Mouse (Mus musculus): ENCODE data around the gene Borcs7. TPM values are rescaled to one million over a fixed set of nuclear protein-coding genes. Genes with fewer than 3 reads are reported as not detected.
A peak's percentile ranks its signal among the peaks of the same experiment; 100 is the strongest.

Gene Borcs7
- polyA plus RNA-seq, 1 experiment = 4.0 TPM

- H3K79me2 ChIP-seq (ENCODE audit: control insufficient read depth, insufficient read depth) = no peaks in the 10 kb centered on the region
- H3K27me3 ChIP-seq (ENCODE audit: control insufficient read depth, insufficient read depth, insufficient read length) = no peaks in the 10 kb centered on the region
- H3K4me3 ChIP-seq (ENCODE audit: insufficient read depth, poor library complexity, severe bottlenecking) = no peak overlapping the region
- H3ac ChIP-seq (ENCODE audit: control insufficient read depth, insufficient read length, low read depth) = no peak overlapping the region
- H3K79me3 ChIP-seq (ENCODE audit: low read depth) = no peaks in the 10 kb centered on the region
- no peak for TF ChIP-seq CEBPB (IDR thresholded peaks at IDR 0.05; ENCODE audit: low read depth)
- TF ChIP-seq MAX (IDR thresholded peaks at IDR 0.05) = no peak
- TF ChIP-seq FOSL1 (IDR thresholded peaks at IDR 0.05; ENCODE audit: insufficient read depth, low read length, poor library complexity, severe bottlenecking) = peak; percentile 42
- no peaks in the 10 kb centered on the region for H3K36me3 ChIP-seq (ENCODE audit: control insufficient read depth, insufficient read depth)
Measured at GRCm38 (mm10) chr19:46718150-46718549, 28.4 kb downstream of the Borcs7 start.

GRCm38 (mm10) chr19:46724411-46724810 is 34.7 kb downstream of the Borcs7 start:
- Histone ChIP-seq H3K79me3 (ENCODE audit: low read depth) (no peaks in the 10 kb centered on the region), H3K27me3 (ENCODE audit: control insufficient read depth, insufficient read depth, insufficient read length) (no peaks in the 10 kb centered on the region), H3K36me3 (ENCODE audit: control insufficient read depth, insufficient read depth) (no peaks in the 10 kb centered on the region), H3ac (ENCODE audit: control insufficient read depth, insufficient read length, low read depth) (no peak overlapping the region), H3K4me3 (ENCODE audit: insufficient read depth, poor library complexity, severe bottlenecking) (no peak overlapping the region), H3K79me2 (ENCODE audit: control insufficient read depth, insufficient read depth) (no peaks in the 10 kb centered on the region)
- TF ChIP-seq USF1 (IDR thresholded peaks at IDR 0.05; ENCODE audit: low read depth) (no peak), FOSL1 (IDR thresholded peaks at IDR 0.05; ENCODE audit: insufficient read depth, low read length, poor library complexity, severe bottlenecking) (no peak), MYOG (IDR thresholded peaks at IDR 0.05; ENCODE audit: control insufficient read depth, extremely low read depth, insufficient read length) (no peak), CTCF (IDR thresholded peaks at IDR 0.05; ENCODE audit: control insufficient read depth, insufficient read depth, insufficient read length) (no peak), MAX (IDR thresholded peaks at IDR 0.05) (no peak), MYOD1 (IDR thresholded peaks at IDR 0.05; ENCODE audit: control insufficient read depth, insufficient read length, low read depth) (no peak), CEBPB (IDR thresholded peaks at IDR 0.05; ENCODE audit: low read depth) (no peak)

GRCm38 (mm10) chr19:46726142-46726541 is 36.4 kb downstream of the Borcs7 start:
- TF ChIP-seq USF1 (IDR thresholded peaks at IDR 0.05; ENCODE audit: low read depth) (no peak), MAX (IDR thresholded peaks at IDR 0.05) (no peak), MYOG (IDR thresholded peaks at IDR 0.05; ENCODE audit: control insufficient read depth, extremely low read depth, insufficient read length) (no peak), CTCF (IDR thresholded peaks at IDR 0.05; ENCODE audit: control insufficient read depth, insufficient read depth, insufficient read length) (no peak), FOSL1 (IDR thresholded peaks at IDR 0.05; ENCODE audit: insufficient read depth, low read length, poor library complexity, severe bottlenecking) (no peak), CEBPB (IDR thresholded peaks at IDR 0.05; ENCODE audit: low read depth) (no peak), MYOD1 (IDR thresholded peaks at IDR 0.05; ENCODE audit: control insufficient read depth, insufficient read length, low read depth) (no peak)
- Histone ChIP-seq H3K4me3 (ENCODE audit: insufficient read depth, poor library complexity, severe bottlenecking) (no peak overlapping the region), H3K79me2 (ENCODE audit: control insufficient read depth, insufficient read depth) (no peaks in the 10 kb centered on the region), H3K36me3 (ENCODE audit: control insufficient read depth, insufficient read depth) (no peaks in the 10 kb centered on the region), H3K79me3 (ENCODE audit: low read depth) (no peaks in the 10 kb centered on the region), H3K27me3 (ENCODE audit: control insufficient read depth, insufficient read depth, insufficient read length) (no peaks in the 10 kb centered on the region), H3ac (ENCODE audit: control insufficient read depth, insufficient read length, low read depth) (no peak overlapping the region)

GRCm38 (mm10) chr19:46727140-46727736 is 37.5 kb downstream of the Borcs7 start:
- H3K79me3 ChIP-seq (ENCODE audit: low read depth) = no peaks in the 10 kb centered on the region
- no peak for TF ChIP-seq USF1 (IDR thresholded peaks at IDR 0.05; ENCODE audit: low read depth)
- TF ChIP-seq FOSL1 (IDR thresholded peaks at IDR 0.05; ENCODE audit: insufficient read depth, low read length, poor library complexity, severe bottlenecking) = no peak
- TF ChIP-seq MYOG (IDR thresholded peaks at IDR 0.05; ENCODE audit: control insufficient read depth, extremely low read depth, insufficient read length) = no peak
- TF ChIP-seq CTCF (IDR thresholded peaks at IDR 0.05; ENCODE audit: control insufficient read depth, insufficient read depth, insufficient read length) = no peak
- no peak for TF ChIP-seq MYOD1 (IDR thresholded peaks at IDR 0.05; ENCODE audit: control insufficient read depth, insufficient read length, low read depth)
- no peak for TF ChIP-seq CEBPB (IDR thresholded peaks at IDR 0.05; ENCODE audit: low read depth)
- no peak for TF ChIP-seq MAX (IDR thresholded peaks at IDR 0.05)
- no peaks in the 10 kb centered on the region for H3K79me2 ChIP-seq (ENCODE audit: control insufficient read depth, insufficient read depth)
- no peaks in the 10 kb centered on the region for H3K27me3 ChIP-seq (ENCODE audit: control insufficient read depth, insufficient read depth, insufficient read length)
- H3ac ChIP-seq (ENCODE audit: control insufficient read depth, insufficient read length, low read depth) = no peak overlapping the region
- no peak overlapping the region for H3K4me3 ChIP-seq (ENCODE audit: insufficient read depth, poor library complexity, severe bottlenecking)
- H3K36me3 ChIP-seq (ENCODE audit: control insufficient read depth, insufficient read depth) = no peaks in the 10 kb centered on the region

- H3K79me2 ChIP-seq (ENCODE audit: control insufficient read depth, insufficient read depth) = no peaks in the 10 kb centered on the region
- no peaks in the 10 kb centered on the region for H3K36me3 ChIP-seq (ENCODE audit: control insufficient read depth, insufficient read depth)
- no peak overlapping the region for H3ac ChIP-seq (ENCODE audit: control insufficient read depth, insufficient read length, low read depth)
- no peaks in the 10 kb centered on the region for H3K79me3 ChIP-seq (ENCODE audit: low read depth)
- H3K27me3 ChIP-seq (ENCODE audit: control insufficient read depth, insufficient read depth, insufficient read length) = no peaks in the 10 kb centered on the region
- TF ChIP-seq MYOG (IDR thresholded peaks at IDR 0.05; ENCODE audit: control insufficient read depth, extremely low read depth, insufficient read length) = no peak
- TF ChIP-seq FOSL1 (IDR thresholded peaks at IDR 0.05; ENCODE audit: insufficient read depth, low read length, poor library complexity, severe bottlenecking) = no peak
- TF ChIP-seq MAX (IDR thresholded peaks at IDR 0.05) = no peak
- no peak for TF ChIP-seq MYOD1 (IDR thresholded peaks at IDR 0.05; ENCODE audit: control insufficient read depth, insufficient read length, low read depth)
- TF ChIP-seq USF1 (IDR thresholded peaks at IDR 0.05; ENCODE audit: low read depth) = no peak
- TF ChIP-seq CEBPB (IDR thresholded peaks at IDR 0.05; ENCODE audit: low read depth) = no peak
- no peak for TF ChIP-seq CTCF (IDR thresholded peaks at IDR 0.05; ENCODE audit: control insufficient read depth, insufficient read depth, insufficient read length)
- H3K4me3 ChIP-seq (ENCODE audit: insufficient read depth, poor library complexity, severe bottlenecking) = no peak overlapping the region
Measured at GRCm38 (mm10) chr19:46727945-46728540, 38.3 kb downstream of the Borcs7 start.

All from C2C12 (cell line).